Mouse (Mus musculus) liver, postnatal 0 days (tissue): ENCODE data around the gene Syt2.

Experiments
- CTCF ChIP-seq: sonication (generic); IDR thresholded peaks from 2 replicates; pipeline ENCODE4 v1.5.1; 2016; ENCODE audit warnings: antibody characterized with exemption, low read depth
- EP300 ChIP-seq: IDR thresholded peaks from 2 replicates; pipeline ENCODE4 v1.6.1; 2016; ENCODE audit warnings: antibody characterized with exemption, low read depth, mild to moderate bottlenecking

DNA sequence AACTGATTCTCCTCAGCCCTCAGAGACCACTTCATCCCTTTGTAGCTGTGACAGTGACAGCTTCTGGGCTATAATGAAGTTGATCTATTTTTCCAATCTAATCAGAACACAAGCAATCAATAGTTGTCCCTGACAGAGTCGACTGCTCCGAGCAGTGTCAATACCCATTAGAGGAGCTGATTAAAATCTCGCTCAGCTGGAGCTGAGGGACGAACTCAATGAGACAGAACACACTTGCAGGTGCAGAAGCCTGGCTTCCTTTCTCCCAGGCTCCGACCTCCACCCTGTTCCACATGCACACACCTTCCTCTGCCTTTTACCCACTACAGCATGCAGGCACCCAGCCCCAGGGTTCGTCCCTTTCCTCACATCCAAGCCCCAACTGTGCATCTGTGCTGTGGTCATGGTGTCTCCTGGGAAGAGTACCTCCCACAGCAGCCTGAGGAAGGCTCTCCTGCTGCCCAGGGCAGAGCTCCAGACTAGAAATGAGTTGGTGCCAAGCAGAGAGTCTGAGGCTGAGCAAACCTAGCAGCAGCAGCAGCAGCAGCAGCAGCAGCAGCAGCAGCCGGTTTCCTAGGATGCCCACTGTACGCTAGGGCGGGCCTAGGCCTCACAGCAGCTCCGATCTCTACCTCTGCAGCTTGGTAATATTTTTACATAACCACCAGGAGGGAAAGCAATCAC is 109.9 kb downstream of the Syt2 start:
- TF ChIP-seq CTCF (no peak), EP300 (no peak)
